Mouse (Mus musculus) MEL (cell line): ENCODE data around the gene Adamtsl5.

ENCODE experiments used
- CHD1 ChIP-seq: IDR thresholded peaks from 2 replicates; pipeline ENCODE4 v1.6.1; 2012; ENCODE audit warnings: low read depth, mild to moderate bottlenecking, inconsistent platforms, low read length, improper control_type of control experiment
- CTCF ChIP-seq, 3 experiments: IDR thresholded peaks in 2 of 3; conservative IDR thresholded peaks in 1 of 3; 2 replicates each; pipeline ENCODE4 v1.5.1; 2011 to 2012; ENCODE audit warnings: low read length in 3 of 3, low read depth in 2 of 3, mild to moderate bottlenecking in 2 of 3, improper control_type of control experiment in 1 of 3, inconsistent platforms in 1 of 3, mixed read lengths in 1 of 3, moderate library complexity in 1 of 3; ENCODE audit not compliant: control insufficient read depth in 1 of 3, insufficient read depth in 1 of 3, poor library complexity in 1 of 3, severe bottlenecking in 1 of 3
- E2F4 ChIP-seq: IDR thresholded peaks from 2 replicates; pipeline ENCODE4 v1.6.1; 2011; ENCODE audit warnings: low read depth, low read length, improper control_type of control experiment, borderline replicate concordance
- EP300 ChIP-seq, 2 experiments: IDR thresholded peaks; 2 replicates each; pipeline ENCODE4 v1.6.1; 2011; ENCODE audit warnings: improper control_type of control experiment in 2 of 2, low read length in 2 of 2, low read depth in 1 of 2, mild to moderate bottlenecking in 1 of 2
- GABPA ChIP-seq: IDR thresholded peaks from 2 replicates; pipeline ENCODE4 v1.6.1; 2012; ENCODE audit warnings: low read depth, mild to moderate bottlenecking, inconsistent platforms, low read length, improper control_type of control experiment, moderate library complexity
- GATA1 ChIP-seq: IDR thresholded peaks from 2 replicates; pipeline ENCODE4 v1.6.1; 2011; ENCODE audit warnings: low read depth, low read length, improper control_type of control experiment
- HCFC1 ChIP-seq: IDR thresholded peaks from 2 replicates; pipeline ENCODE4 v1.6.1; 2012; ENCODE audit warnings: low read depth, mild to moderate bottlenecking, inconsistent platforms, low read length, improper control_type of control experiment, moderate library complexity
- KAT2A ChIP-seq: conservative IDR thresholded peaks from 2 replicates; pipeline ENCODE4 v1.6.1; 2012; ENCODE audit warnings: low read depth, low read length, improper control_type of control experiment, inconsistent platforms
- NELFE ChIP-seq: IDR thresholded peaks from 2 replicates; pipeline ENCODE4 v1.6.1; 2011; ENCODE audit warnings: low read depth, low read length, improper control_type of control experiment
- POLR2A ChIP-seq, 2 experiments: IDR thresholded peaks; 2 replicates each; pipeline ENCODE4 v1.6.1; 2011 to 2012; ENCODE audit warnings: low read length in 2 of 2, mild to moderate bottlenecking in 2 of 2, control low read depth in 1 of 2, improper control_type of control experiment in 1 of 2, low read depth in 1 of 2, moderate library complexity in 1 of 2; ENCODE audit not compliant: control insufficient read depth in 1 of 2, insufficient read depth in 1 of 2, poor library complexity in 1 of 2
- POLR2AphosphoS5 ChIP-seq: IDR thresholded peaks from 2 replicates; pipeline ENCODE4 v1.6.1; 2012; ENCODE audit warnings: low read depth, borderline replicate concordance, mild to moderate bottlenecking, inconsistent platforms, low read length, moderate library complexity, mixed read lengths
- RAD21 ChIP-seq: IDR thresholded peaks from 2 replicates; pipeline ENCODE4 v1.6.1; 2011; ENCODE audit warnings: mild to moderate bottlenecking, low read depth, low read length, improper control_type of control experiment
- SIN3A ChIP-seq: IDR thresholded peaks from 2 replicates; pipeline ENCODE4 v1.6.1; 2012; ENCODE audit warnings: low read length, improper control_type of control experiment, inconsistent platforms
- TCF12 ChIP-seq: IDR thresholded peaks from 2 replicates; pipeline ENCODE4 v1.6.1; 2014; ENCODE audit warnings: low read depth, mild to moderate bottlenecking, inconsistent platforms, low read length, improper control_type of control experiment, moderate library complexity

- 0 out of 2 replicates have a peak, but pooled peaks have one; percentile 43 for TF ChIP-seq HCFC1
- no peak for TF ChIP-seq POLR2AphosphoS5
- TF ChIP-seq E2F4 = no peak
- TF ChIP-seq CTCF (IDR thresholded peaks at IDR 0.05 in 2 of 3, conservative IDR thresholded peaks at IDR 0.05 in 1 of 3; ENCODE audit: control insufficient read depth in 1 of 3, insufficient read depth in 1 of 3, low read depth in 2 of 3, low read length in 3 of 3, poor library complexity in 1 of 3, severe bottlenecking in 1 of 3) = no peak
- TF ChIP-seq GABPA = no peak
- no peak for TF ChIP-seq RAD21
- TF ChIP-seq EP300 (IDR thresholded peaks at IDR 0.05; ENCODE audit: low read depth in 1 of 2, low read length in 2 of 2) = no peak
- peak; percentile 73 to 76; a peak in 3 of 4 replicates for TF ChIP-seq POLR2A (IDR thresholded peaks at IDR 0.05; ENCODE audit: control insufficient read depth in 1 of 2, insufficient read depth in 1 of 2, low read depth in 1 of 2, low read length in 2 of 2, poor library complexity in 1 of 2)
- TF ChIP-seq CHD1 = no peak
- peak; percentile 53 for TF ChIP-seq SIN3A
- peak; percentile 74 for TF ChIP-seq NELFE
- no peak for TF ChIP-seq KAT2A
- TF ChIP-seq GATA1 = no peak
- 0 out of 2 replicates have a peak, but pooled peaks have one; percentile 19 for TF ChIP-seq TCF12
Observed at GRCm38 (mm10) chr10:80387522-80387959, 39.3 kb upstream of the Adamtsl5 start, which contains the start of gene Mex3d.
